Mouse (Mus musculus): Measurements from ENCODE around the gene Parp11. TPM values are rescaled to one million over a fixed set of nuclear protein-coding genes. Genes with fewer than 3 reads are reported as not detected.

The Parp11 gene
- polyA plus RNA-seq, 1 experiment, result 4.3 TPM

DNA sequence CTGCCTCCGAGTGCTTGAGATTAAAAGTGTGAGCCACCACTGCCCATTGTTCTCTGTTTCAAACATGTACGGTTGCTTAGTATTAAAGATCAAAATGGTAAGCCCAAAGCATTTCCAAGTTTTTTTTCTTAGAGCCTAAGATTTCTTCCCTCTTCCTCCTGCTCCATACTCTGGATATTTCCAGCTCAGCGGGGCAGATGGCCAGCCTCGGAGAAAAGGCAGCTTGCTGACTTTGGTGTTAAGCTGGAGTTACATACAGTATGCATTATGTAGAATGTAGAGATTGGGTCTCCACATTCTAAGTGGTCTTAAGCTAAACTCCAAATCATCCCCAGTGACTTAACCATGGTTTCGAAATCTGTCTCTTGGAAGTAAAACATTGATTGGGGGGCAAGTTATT is 21.5 kb upstream of the Parp11 start:
- no peak for TF ChIP-seq MAX (IDR thresholded peaks at IDR 0.05; ENCODE audit: low read depth)
- TF ChIP-seq E2F4 (IDR thresholded peaks at IDR 0.05; ENCODE audit: insufficient read depth), result no peak
- TF ChIP-seq REST (IDR thresholded peaks at IDR 0.05; ENCODE audit: insufficient read depth, insufficient read length), result no peak
- no peak for TF ChIP-seq CEBPB (IDR thresholded peaks at IDR 0.05; ENCODE audit: insufficient read depth, poor library complexity, severe bottlenecking)
- TF ChIP-seq POLR2AphosphoS2 (IDR thresholded peaks at IDR 0.05; ENCODE audit: insufficient read length, low read depth), result no peak
- no peak for TF ChIP-seq TCF12 (IDR thresholded peaks at IDR 0.05; ENCODE audit: insufficient read depth, poor library complexity, severe bottlenecking)
- Histone ChIP-seq H3K79me2 (ENCODE audit: control insufficient read depth, insufficient read depth) (no peaks in the 10 kb centered on the region), H3K27me3 (ENCODE audit: control insufficient read depth, insufficient read depth, insufficient read length) (peaks cover 12% of the 10 kb centered on the region), H3K36me3 (ENCODE audit: control insufficient read depth, insufficient read depth) (no peaks in the 10 kb centered on the region), H3K4me2 (ENCODE audit: low read depth) (no peak overlapping the region), H3K4me3 (no peak overlapping the region), H3ac (ENCODE audit: control insufficient read depth, insufficient read length) (no peak overlapping the region)

- no peak for TF ChIP-seq REST (IDR thresholded peaks at IDR 0.05; ENCODE audit: insufficient read depth, insufficient read length)
- TF ChIP-seq SRF (IDR thresholded peaks at IDR 0.05; ENCODE audit: control insufficient read depth, insufficient read length, low read depth), result no peak
- Histone ChIP-seq H3K4me3 (no peak overlapping the region), H3ac (ENCODE audit: control insufficient read depth, insufficient read length) (no peak overlapping the region), H3K4me2 (ENCODE audit: low read depth) (no peak overlapping the region), H3K36me3 (ENCODE audit: control insufficient read depth, insufficient read depth) (no peaks in the 10 kb centered on the region), H3K27me3 (ENCODE audit: control insufficient read depth, insufficient read depth, insufficient read length) (peaks cover 10% of the 10 kb centered on the region), H3K79me2 (ENCODE audit: control insufficient read depth, insufficient read depth) (no peaks in the 10 kb centered on the region)
These were observed 15.9 kb upstream of the Parp11 start for GRCm38 (mm10) chr6:127430716-127431115.

GRCm38 (mm10) chr6:127431196-127431766 is 15.4 kb upstream of the Parp11 start:
- TF ChIP-seq SRF (IDR thresholded peaks at IDR 0.05; ENCODE audit: control insufficient read depth, insufficient read length, low read depth), result no peak
- TF ChIP-seq USF1 (IDR thresholded peaks at IDR 0.05; ENCODE audit: low read depth), result no peak
- TF ChIP-seq POLR2A (IDR thresholded peaks at IDR 0.05; ENCODE audit: insufficient read length, low read depth), result no peak
- no peak for TF ChIP-seq E2F4 (IDR thresholded peaks at IDR 0.05; ENCODE audit: insufficient read depth)
- TF ChIP-seq POLR2AphosphoS2 (IDR thresholded peaks at IDR 0.05; ENCODE audit: insufficient read length, low read depth), result no peak
- no peak for TF ChIP-seq MYOG (IDR thresholded peaks at IDR 0.05; ENCODE audit: control insufficient read depth in 1 of 3, insufficient read depth in 1 of 3, insufficient read length in 2 of 3, low read depth in 2 of 3)
- no peak for TF ChIP-seq MAX (IDR thresholded peaks at IDR 0.05; ENCODE audit: low read depth)
- TF ChIP-seq REST (IDR thresholded peaks at IDR 0.05; ENCODE audit: insufficient read depth, insufficient read length), result no peak
- TF ChIP-seq TCF3 (IDR thresholded peaks at IDR 0.05; ENCODE audit: insufficient read length, low read depth), result no peak
- TF ChIP-seq CEBPB (IDR thresholded peaks at IDR 0.05; ENCODE audit: insufficient read depth, poor library complexity, severe bottlenecking), result no peak
- TF ChIP-seq TCF12 (IDR thresholded peaks at IDR 0.05; ENCODE audit: insufficient read depth, poor library complexity, severe bottlenecking), result no peak
- no peak for TF ChIP-seq MYOD1 (IDR thresholded peaks at IDR 0.05; ENCODE audit: control insufficient read depth in 1 of 3, insufficient read length in 2 of 3, low read depth in 2 of 3)
- Histone ChIP-seq H3K4me3 (no peak overlapping the region), H3K4me2 (ENCODE audit: low read depth) (no peak overlapping the region), H3K27me3 (ENCODE audit: control insufficient read depth, insufficient read depth, insufficient read length) (peaks cover 8% of the 10 kb centered on the region), H3K79me2 (ENCODE audit: control insufficient read depth, insufficient read depth) (no peaks in the 10 kb centered on the region), H3K36me3 (ENCODE audit: control insufficient read depth, insufficient read depth) (no peaks in the 10 kb centered on the region), H3ac (ENCODE audit: control insufficient read depth, insufficient read length) (no peak overlapping the region)

DNA sequence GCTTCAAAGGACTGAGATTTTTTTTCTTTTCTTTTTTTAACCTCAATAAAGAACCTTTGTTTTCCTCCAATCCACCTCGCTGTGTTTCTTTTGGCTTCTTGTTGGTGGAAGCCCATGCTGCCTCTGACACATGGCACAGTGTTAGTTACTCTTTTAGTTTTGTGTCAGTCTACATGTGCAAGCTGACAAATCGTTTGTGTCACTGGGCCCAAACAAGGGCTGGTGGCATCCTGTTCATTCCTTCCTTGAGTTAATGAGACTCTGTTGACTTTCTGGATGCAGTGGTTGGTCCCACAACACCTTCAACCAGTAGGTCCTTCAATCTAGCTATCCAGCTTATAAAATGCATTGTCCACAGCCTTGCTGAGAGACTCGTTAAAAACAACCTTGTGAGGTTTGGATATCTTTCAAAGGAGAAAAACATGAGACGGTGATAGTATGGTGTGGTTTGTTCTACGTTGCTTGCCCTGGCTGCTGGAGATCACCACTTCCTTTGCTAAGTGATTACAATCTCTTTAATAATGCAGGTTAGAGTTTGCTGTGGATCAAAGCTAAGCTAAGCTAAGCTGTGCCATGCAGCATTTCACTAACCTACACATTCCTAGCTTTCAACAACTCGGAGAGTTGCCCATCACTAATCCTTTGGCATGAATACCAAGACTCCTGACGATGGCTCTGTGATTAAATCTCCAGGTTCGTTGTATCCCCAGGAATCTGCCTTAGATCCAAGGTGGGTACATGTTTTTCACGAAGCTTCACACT is 12.6 kb upstream of the Parp11 start:
- Histone ChIP-seq H3K79me2 (ENCODE audit: control insufficient read depth, insufficient read depth) (no peaks in the 10 kb centered on the region), H3K36me3 (ENCODE audit: control insufficient read depth, insufficient read depth) (no peaks in the 10 kb centered on the region), H3K4me2 (ENCODE audit: low read depth) (no peak overlapping the region), H3ac (ENCODE audit: control insufficient read depth, insufficient read length) (no peak overlapping the region), H3K27me3 (ENCODE audit: control insufficient read depth, insufficient read depth, insufficient read length) (peaks cover 3% of the 10 kb centered on the region), H3K4me3 (no peak overlapping the region)
- no peak for TF ChIP-seq USF1 (IDR thresholded peaks at IDR 0.05; ENCODE audit: low read depth)
- TF ChIP-seq MYOD1 (IDR thresholded peaks at IDR 0.05; ENCODE audit: control insufficient read depth in 1 of 3, insufficient read length in 2 of 3, low read depth in 2 of 3), result no peak
- TF ChIP-seq CEBPB (IDR thresholded peaks at IDR 0.05; ENCODE audit: insufficient read depth, poor library complexity, severe bottlenecking), result no peak
- TF ChIP-seq TCF3 (IDR thresholded peaks at IDR 0.05; ENCODE audit: insufficient read length, low read depth), result no peak
- no peak for TF ChIP-seq TCF12 (IDR thresholded peaks at IDR 0.05; ENCODE audit: insufficient read depth, poor library complexity, severe bottlenecking)
- no peak for TF ChIP-seq MAX (IDR thresholded peaks at IDR 0.05; ENCODE audit: low read depth)
- TF ChIP-seq POLR2AphosphoS2 (IDR thresholded peaks at IDR 0.05; ENCODE audit: insufficient read length, low read depth), result no peak
- TF ChIP-seq SRF (IDR thresholded peaks at IDR 0.05; ENCODE audit: control insufficient read depth, insufficient read length, low read depth), result no peak
- no peak for TF ChIP-seq MYOG (IDR thresholded peaks at IDR 0.05; ENCODE audit: control insufficient read depth in 1 of 3, insufficient read depth in 1 of 3, insufficient read length in 2 of 3, low read depth in 2 of 3)
- no peak for TF ChIP-seq E2F4 (IDR thresholded peaks at IDR 0.05; ENCODE audit: insufficient read depth)
- no peak for TF ChIP-seq REST (IDR thresholded peaks at IDR 0.05; ENCODE audit: insufficient read depth, insufficient read length)
- TF ChIP-seq POLR2A (IDR thresholded peaks at IDR 0.05; ENCODE audit: insufficient read length, low read depth), result no peak

GRCm38 (mm10) chr6:127434648-127434984 is 12.0 kb upstream of the Parp11 start:
- no peaks in the 10 kb centered on the region for H3K79me2 ChIP-seq (ENCODE audit: control insufficient read depth, insufficient read depth)
- peaks cover 7% of the 10 kb centered on the region for H3K27me3 ChIP-seq (ENCODE audit: control insufficient read depth, insufficient read depth, insufficient read length)
- no peaks in the 10 kb centered on the region for H3K36me3 ChIP-seq (ENCODE audit: control insufficient read depth, insufficient read depth)
- H3K4me3 ChIP-seq, result no peak overlapping the region
- TF ChIP-seq USF1 (IDR thresholded peaks at IDR 0.05; ENCODE audit: low read depth), result no peak
- TF ChIP-seq POLR2A (IDR thresholded peaks at IDR 0.05; ENCODE audit: insufficient read length, low read depth), result no peak
- TF ChIP-seq POLR2AphosphoS2 (IDR thresholded peaks at IDR 0.05; ENCODE audit: insufficient read length, low read depth), result no peak
- TF ChIP-seq CEBPB (IDR thresholded peaks at IDR 0.05; ENCODE audit: insufficient read depth, poor library complexity, severe bottlenecking), result no peak
- TF ChIP-seq MYOD1 (IDR thresholded peaks at IDR 0.05; ENCODE audit: control insufficient read depth in 1 of 3, insufficient read length in 2 of 3, low read depth in 2 of 3), result no peak
- TF ChIP-seq SRF (IDR thresholded peaks at IDR 0.05; ENCODE audit: control insufficient read depth, insufficient read length, low read depth), result no peak
- no peak for TF ChIP-seq MAX (IDR thresholded peaks at IDR 0.05; ENCODE audit: low read depth)
- TF ChIP-seq E2F4 (IDR thresholded peaks at IDR 0.05; ENCODE audit: insufficient read depth), result no peak
- TF ChIP-seq TCF12 (IDR thresholded peaks at IDR 0.05; ENCODE audit: insufficient read depth, poor library complexity, severe bottlenecking), result no peak
- TF ChIP-seq REST (IDR thresholded peaks at IDR 0.05; ENCODE audit: insufficient read depth, insufficient read length), result no peak
- TF ChIP-seq TCF3 (IDR thresholded peaks at IDR 0.05; ENCODE audit: insufficient read length, low read depth), result no peak
- TF ChIP-seq MYOG (IDR thresholded peaks at IDR 0.05; ENCODE audit: control insufficient read depth in 1 of 3, insufficient read depth in 1 of 3, insufficient read length in 2 of 3, low read depth in 2 of 3), result no peak
- H3K4me2 ChIP-seq (ENCODE audit: low read depth), result no peak overlapping the region
- no peak overlapping the region for H3ac ChIP-seq (ENCODE audit: control insufficient read depth, insufficient read length)

Data from myocyte (in vitro differentiated cells).